Mouse (Mus musculus) bone marrow, adult 2 months (tissue): ENCODE measurements around the gene Gpr108.

Experiments used
- CTCF ChIP-seq: fragments of 200-500 bp; IDR thresholded peaks from 2 replicates; pipeline ENCODE4 v1.5.1; 2011; ENCODE audit warnings: low read length, control low read depth; ENCODE audit not compliant: control insufficient read depth, insufficient read depth
- POLR2A ChIP-seq: fragments of 200-500 bp; IDR thresholded peaks from 2 replicates; pipeline ENCODE4 v1.6.1; 2011; ENCODE audit warnings: low read depth, mild to moderate bottlenecking, control low read depth, low read length, borderline replicate concordance; ENCODE audit not compliant: control insufficient read depth

GRCm38 (mm10) chr17:57289252-57289651, 41.0 kb upstream of the Gpr108 start:
- TF ChIP-seq CTCF (no peak), POLR2A (no peak)
